Mouse (Mus musculus): ENCODE data around the gene Tssk6.

The Tssk6 gene

GRCm38 (mm10) chr8:69902163-69903062 is at the start of gene Tssk6, which contains the start of the genes Ndufa13 and Yjefn3:
Tssk6 (plus strand) TSS chr8:69902184.
Ndufa13 (minus strand) TSS chr8:69902558.
Yjefn3 (minus strand) TSS chr8:69902712.
- no peak for DNase-seq (ENCODE audit: low read depth, low spot score)

GRCm38 (mm10) chr8:69853869-69854268 is 48.1 kb upstream of the Tssk6 start:
- DNase-seq (ENCODE audit: low read depth, low spot score), result peak; percentile 40

GRCm38 (mm10) chr8:69860807-69861206 is 41.2 kb upstream of the Tssk6 start:
- DNase-seq (ENCODE audit: low read depth, low spot score), result no peak

- peak; percentile 67 for DNase-seq (ENCODE audit: low read depth, low spot score)
These were observed 40.7 kb upstream of the Tssk6 start for GRCm38 (mm10) chr8:69861251-69861650.

GRCm38 (mm10) chr8:69863387-69864020 is 38.5 kb upstream of the Tssk6 start:
- DNase-seq (ENCODE audit: low read depth, low spot score), result no peak

- no peak for DNase-seq (ENCODE audit: low read depth, low spot score)
These were observed 37.8 kb upstream of the Tssk6 start for GRCm38 (mm10) chr8:69864180-69864579.

- DNase-seq (ENCODE audit: low read depth, low spot score), result no peak
These were observed 34.2 kb upstream of the Tssk6 start for GRCm38 (mm10) chr8:69867696-69868326.

GRCm38 (mm10) chr8:69870003-69870765 is 31.8 kb upstream of the Tssk6 start:
- no peak for DNase-seq (ENCODE audit: low read depth, low spot score)

GRCm38 (mm10) chr8:69870907-69871306 is 31.1 kb upstream of the Tssk6 start:
- DNase-seq (ENCODE audit: low read depth, low spot score), result no peak

GRCm38 (mm10) chr8:69874155-69874554 is 27.8 kb upstream of the Tssk6 start:
- peak; percentile 47 for DNase-seq (ENCODE audit: low read depth, low spot score)

- DNase-seq (ENCODE audit: low read depth, low spot score), result no peak
These were observed 27.3 kb upstream of the Tssk6 start for GRCm38 (mm10) chr8:69874654-69875053.

- DNase-seq (ENCODE audit: low read depth, low spot score), result no peak
These were observed 25.9 kb upstream of the Tssk6 start for GRCm38 (mm10) chr8:69876097-69876496.

- no peak for DNase-seq (ENCODE audit: low read depth, low spot score)
These were observed 25.0 kb upstream of the Tssk6 start for GRCm38 (mm10) chr8:69876967-69877366.

- DNase-seq (ENCODE audit: low read depth, low spot score), result no peak
These were observed 24.6 kb upstream of the Tssk6 start for GRCm38 (mm10) chr8:69877396-69877795.

- DNase-seq (ENCODE audit: low read depth, low spot score), result no peak
These were observed 24.0 kb upstream of the Tssk6 start for GRCm38 (mm10) chr8:69877992-69878391.

GRCm38 (mm10) chr8:69879678-69880077 is 22.3 kb upstream of the Tssk6 start:
- no peak for DNase-seq (ENCODE audit: low read depth, low spot score)

- DNase-seq (ENCODE audit: low read depth, low spot score), result no peak
These were observed 21.1 kb upstream of the Tssk6 start for GRCm38 (mm10) chr8:69880841-69881240.

GRCm38 (mm10) chr8:69881261-69881865 is 20.6 kb upstream of the Tssk6 start:
- DNase-seq (ENCODE audit: low read depth, low spot score), result no peak

GRCm38 (mm10) chr8:69882021-69882756 is 19.8 kb upstream of the Tssk6 start:
- DNase-seq (ENCODE audit: low read depth, low spot score), result no peak

- no peak for DNase-seq (ENCODE audit: low read depth, low spot score)
These were observed 19.0 kb upstream of the Tssk6 start for GRCm38 (mm10) chr8:69882833-69883600.

All from A20 (cell line).